Mouse (Mus musculus) activated CD4-positive, CD25-positive, alpha-beta regulatory T cell, adult 4 months (primary cell): ENCODE measurements around the gene Aars2. TPM values are rescaled to one million over a fixed set of nuclear protein-coding genes. Genes with fewer than 3 reads are reported as not detected.

ENCODE experiments used
- ATAC-seq: one replicate; pipeline ENCODE4 v1.8.0; 2017
- polyA plus RNA-seq, 2 experiments: library from polyadenylated mRNA; unstranded; fragments of 100-300 nt; shearing (Covaris generic); gene quantifications; one replicate each; pipeline ENCODE4 v1.2.1; 2017

Aars2 gene
- polyA plus RNA-seq, 2 experiments from 2014 or later: 2.1 to 3.4 TPM

DNA sequence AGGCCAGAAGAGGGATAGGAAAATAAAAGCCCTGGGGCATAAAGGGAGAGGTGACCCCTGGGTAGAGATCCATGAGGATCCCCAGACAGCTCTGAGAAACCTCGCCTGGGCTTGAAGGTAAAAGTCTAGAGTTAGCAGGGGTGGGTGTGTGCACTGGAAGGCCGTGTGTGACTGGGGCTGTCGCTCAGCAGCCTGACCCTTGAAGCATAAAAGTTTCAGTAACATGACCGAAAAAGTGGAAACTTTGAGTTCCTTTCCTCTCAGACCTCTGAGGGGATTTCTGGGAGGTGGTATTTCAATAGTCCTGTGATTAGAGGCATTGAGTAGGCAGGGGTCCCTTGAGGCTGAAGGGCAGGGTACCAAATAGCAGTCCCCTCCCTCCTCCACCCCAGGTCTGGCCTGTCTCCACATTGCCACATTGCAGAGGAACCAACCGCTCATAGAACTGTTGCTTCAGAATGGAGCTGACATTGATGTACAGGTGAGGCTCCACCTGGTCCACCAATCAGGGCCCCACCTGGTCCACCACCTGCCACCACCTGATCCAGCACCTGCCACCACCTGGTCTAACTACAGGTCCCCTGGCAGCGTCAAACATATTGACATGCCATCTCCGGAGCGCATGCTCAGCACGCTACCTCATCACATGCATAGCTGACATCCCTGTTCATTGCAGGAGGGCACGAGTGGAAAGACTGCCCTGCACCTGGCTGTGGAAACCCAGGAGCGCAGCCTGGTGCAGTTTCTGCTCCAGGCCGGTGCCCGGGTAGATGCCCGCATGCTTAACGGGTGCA, 53.3 kb downstream of the Aars2 start:
- no peak for ATAC-seq

DNA sequence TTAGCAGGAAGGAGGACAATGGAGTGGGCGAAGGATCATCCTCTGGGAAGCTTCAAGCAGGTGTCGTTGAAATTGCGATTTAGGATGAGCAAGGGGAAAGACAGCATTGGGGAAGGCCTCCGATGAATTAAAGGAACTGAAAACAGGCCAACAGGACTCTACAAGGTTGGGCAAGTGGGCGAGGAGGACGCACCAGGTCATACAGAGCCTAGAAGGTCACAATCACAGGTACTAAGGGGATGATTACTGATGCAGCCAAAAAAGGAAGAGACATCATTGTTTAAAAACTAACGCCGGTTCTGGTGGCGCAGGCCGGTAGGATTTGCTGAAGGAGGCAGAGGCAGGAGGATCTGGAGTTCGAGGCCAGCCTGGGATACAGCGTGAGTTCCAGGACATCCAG, 56.6 kb downstream of the Aars2 start:
- no peak for ATAC-seq

DNA sequence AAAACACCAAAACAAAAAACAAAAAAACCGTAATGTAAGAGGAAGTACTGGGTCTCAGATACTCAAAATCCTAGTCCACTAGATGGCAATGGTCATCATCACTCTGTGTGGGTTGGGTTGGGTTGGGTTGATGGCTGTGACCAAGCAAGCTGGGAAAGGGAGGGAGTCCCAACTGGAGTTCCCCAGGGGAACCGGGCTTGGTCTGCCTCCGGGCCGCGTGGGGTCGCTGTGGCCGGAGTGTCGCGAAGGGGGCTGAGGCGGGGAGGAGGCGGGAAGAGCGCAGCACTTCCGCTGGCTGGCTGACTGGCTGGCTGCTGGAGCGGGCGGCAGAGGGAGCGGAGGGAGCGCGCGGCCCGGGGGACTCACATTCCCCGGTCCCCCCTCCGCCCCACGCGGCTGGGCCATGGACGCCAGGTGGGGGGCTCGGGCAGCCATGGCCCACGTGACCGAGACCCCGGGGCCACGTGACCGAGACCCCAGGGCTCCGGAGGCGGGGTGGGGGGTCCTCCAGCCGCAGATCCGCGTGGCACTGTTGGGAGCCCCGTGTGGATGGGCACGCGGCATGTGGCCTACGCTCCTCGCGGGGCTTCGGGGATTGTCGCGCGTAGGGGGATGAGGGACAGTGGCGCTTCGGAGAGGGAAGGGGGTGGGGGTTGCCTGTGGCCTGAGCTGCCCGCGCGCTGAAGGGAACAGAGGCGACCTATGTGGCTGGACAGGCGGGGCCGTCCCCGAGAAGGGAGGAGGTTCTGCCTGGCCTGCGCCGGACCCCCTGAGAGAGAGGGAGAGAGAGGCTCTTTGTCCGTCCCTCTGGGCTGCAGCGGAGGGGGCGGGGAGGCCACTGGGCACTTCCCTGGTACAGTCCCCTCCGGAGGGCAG, 57.3 kb downstream of the Aars2 start, which contains the start of gene Slc35b2:
Gene Slc35b2 (plus strand): TSS at position 220 of the 876 bp plus-strand sequence.
- ATAC-seq: peak; percentile 76

DNA sequence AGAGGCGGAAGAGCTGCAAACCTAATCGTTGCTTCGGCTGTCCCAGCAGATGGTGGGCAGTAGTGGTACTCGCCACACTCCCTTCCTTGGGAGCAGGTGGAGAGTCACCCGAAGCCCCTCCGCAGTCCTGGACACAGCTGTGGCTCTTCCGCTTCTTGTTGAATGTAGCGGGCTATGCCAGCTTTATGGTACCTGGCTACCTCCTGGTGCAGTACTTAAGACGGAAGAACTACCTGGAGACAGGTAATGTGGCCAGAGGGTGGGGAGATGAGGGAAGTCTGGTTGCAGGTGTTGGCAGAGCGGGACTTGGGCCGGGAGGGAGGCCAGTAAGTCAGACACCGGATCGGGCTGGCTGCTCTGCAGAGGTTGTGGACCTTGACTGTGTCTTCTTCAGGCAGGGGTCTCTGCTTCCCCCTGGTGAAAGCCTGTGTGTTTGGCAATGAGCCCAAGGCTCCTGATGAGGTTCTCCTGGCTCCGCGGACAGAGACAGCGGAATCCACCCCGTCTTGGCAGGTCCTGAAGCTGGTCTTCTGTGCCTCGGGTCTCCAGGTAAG, 58.0 kb downstream of the Aars2 start:
- no peak for ATAC-seq

DNA sequence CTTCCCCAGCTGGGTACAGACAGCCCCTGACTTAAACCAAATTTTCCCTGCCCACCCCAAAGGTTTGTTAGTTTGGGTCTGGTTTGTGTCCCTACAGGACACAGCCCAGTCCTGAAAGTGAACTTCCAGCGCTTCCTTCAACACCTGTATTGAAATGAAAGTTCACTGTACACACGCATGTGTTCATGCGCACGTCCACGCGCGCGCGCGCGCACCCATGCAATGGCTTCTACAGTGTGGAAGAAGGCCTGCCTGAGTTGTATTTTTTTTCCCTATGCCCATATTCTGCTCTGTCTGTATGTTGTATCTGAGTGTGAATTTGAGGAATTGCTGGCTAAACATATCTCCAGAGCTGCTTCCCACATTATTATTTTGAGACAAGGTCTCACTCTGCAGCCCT, 58.5 kb downstream of the Aars2 start:
- ATAC-seq: no peak

DNA sequence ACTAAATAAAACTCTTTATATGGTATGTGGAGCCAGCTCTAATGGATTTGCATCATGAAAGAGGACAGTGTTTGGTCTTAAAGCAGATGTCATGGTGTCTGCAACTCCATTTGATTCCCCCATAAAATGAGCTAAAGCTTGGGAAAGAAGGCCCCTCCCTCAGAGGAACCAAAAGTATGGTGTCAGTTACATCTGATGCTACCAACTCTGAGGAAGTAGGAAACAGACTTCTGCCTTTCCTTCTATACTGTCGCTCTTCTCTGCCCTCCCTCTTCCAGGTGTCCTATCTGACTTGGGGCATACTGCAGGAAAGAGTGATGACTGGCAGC, 59.4 kb downstream of the Aars2 start:
- no peak for ATAC-seq

DNA sequence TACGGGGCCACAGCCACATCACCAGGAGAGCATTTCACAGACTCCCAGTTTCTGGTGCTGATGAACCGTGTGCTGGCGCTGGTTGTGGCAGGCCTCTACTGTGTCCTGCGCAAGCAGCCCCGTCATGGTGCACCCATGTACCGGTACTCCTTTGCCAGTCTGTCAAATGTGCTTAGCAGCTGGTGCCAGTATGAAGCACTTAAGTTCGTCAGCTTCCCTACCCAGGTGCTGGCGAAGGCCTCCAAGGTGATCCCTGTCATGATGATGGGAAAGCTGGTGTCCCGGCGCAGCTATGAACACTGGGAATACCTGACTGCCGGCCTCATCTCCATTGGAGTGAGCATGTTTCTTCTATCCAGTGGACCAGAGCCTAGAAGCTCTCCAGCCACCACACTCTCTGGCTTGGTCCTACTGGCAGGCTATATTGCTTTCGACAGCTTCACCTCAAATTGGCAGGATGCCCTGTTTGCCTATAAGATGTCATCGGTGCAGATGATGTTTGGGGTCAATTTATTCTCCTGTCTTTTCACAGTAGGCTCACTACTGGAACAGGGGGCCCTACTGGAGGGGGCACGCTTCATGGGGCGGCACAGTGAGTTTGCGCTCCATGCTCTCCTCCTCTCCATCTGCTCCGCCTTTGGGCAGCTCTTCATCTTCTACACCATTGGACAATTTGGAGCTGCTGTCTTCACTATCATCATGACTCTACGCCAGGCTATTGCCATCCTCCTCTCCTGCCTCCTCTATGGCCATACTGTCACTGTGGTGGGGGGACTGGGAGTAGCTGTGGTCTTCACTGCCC, 59.9 kb downstream of the Aars2 start:
- ATAC-seq: no peak

DNA sequence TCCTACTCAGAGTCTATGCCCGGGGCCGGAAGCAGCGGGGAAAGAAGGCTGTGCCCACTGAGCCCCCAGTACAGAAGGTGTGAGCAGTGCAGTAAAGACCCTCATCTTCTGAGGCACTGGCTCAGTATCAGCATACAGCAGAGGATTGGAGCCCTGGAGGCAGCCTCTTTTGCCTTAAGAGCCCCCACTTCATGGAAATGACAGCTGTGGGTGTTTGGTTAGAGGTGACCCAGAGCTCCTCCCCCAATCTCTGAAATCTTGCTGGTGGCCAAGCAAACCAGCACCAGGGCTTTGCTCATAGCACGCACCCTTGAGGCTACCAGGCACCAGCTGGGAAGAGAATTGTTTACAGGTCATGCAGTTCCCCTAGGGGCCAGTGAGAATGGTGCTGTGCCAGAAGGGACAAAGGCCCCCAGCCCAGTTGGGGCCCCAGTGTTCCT, 60.5 kb downstream of the Aars2 start:
- ATAC-seq: no peak

DNA sequence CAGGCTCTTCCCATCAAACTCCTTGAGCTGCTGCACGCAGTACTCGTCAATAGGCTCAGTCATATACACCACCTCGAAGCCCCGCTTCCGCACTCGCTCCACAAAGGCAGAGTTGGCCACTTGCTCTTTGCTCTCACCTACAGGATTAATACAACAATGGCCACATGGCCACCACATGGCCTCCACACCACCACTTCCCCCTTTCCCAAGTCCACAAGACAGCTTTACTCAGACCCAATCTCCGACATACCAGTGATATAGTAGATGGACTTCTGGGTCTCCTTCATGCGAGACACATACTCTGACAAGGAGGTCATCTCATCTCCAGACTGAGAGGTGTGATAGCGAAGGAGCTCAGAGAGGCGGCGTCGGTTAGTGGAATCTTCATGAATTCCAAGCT, 62.3 kb downstream of the Aars2 start:
- no peak for ATAC-seq

DNA sequence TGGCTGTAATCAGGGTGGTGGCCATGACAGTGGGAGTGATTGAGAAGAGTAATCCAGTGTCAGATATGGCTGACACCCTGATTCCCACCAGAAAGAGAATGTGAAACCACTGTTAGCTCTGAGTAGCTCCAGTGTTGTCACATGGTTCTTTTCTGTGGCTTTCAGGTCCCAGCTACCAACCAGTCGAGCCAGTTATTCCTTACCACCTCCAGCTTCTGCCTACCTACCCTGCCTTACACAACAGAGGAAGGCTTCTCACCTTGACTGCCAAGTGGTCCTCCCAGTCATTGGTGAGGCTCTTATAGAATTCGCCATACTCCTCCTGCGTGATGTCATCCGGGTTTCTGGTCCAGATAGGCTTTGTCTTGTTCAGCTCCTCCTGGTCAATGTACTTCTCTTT, 63.4 kb downstream of the Aars2 start:
- no peak for ATAC-seq

Other genes starting within 250 kb of the Aars2 start
- 10 to 100 TPM; 61.5 to 69.5 TPM for gene Cdc5l, start 73.1 kb upstream of the Aars2 start, polyA plus RNA-seq
- under 1 TPM; 0.43 to 0.74 TPM for gene Spats1, start 31.4 kb upstream of the Aars2 start, polyA plus RNA-seq
- not detected for gene Tcte1, start 16.6 kb downstream of the Aars2 start, polyA plus RNA-seq
- gene Tmem151b, start 42.8 kb downstream of the Aars2 start, polyA plus RNA-seq: not detected
- 10 to 100 TPM; 28.3 to 50.2 TPM for gene Nfkbie, start 48.9 kb downstream of the Aars2 start, polyA plus RNA-seq
- 10 to 100 TPM; 27.7 to 33.8 TPM for gene Slc35b2, start 57.0 kb downstream of the Aars2 start, polyA plus RNA-seq
- 100 to 1,000 TPM; 836 to 982 TPM for gene Hsp90ab1, start 66.4 kb downstream of the Aars2 start, polyA plus RNA-seq
- 10 to 100 TPM; 82.3 to 85.3 TPM for gene Slc29a1, start 92.8 kb downstream of the Aars2 start, polyA plus RNA-seq
- gene Mymx, start 95.3 kb downstream of the Aars2 start, polyA plus RNA-seq: not detected
- under 1 TPM in 1 of 2 experiments, not detected in 1; 0.33 TPM for gene Capn11, start 152.5 kb downstream of the Aars2 start, polyA plus RNA-seq
- gene Mrpl14, start 179.5 kb downstream of the Aars2 start, polyA plus RNA-seq: 10 to 100 TPM; 73.4 to 90.9 TPM
- gene Tmem63b, start 180.1 kb downstream of the Aars2 start, polyA plus RNA-seq: 1 to 10 TPM; 2.7 to 3.6 TPM
- not detected for gene 1600014C23Rik, start 227.0 kb downstream of the Aars2 start, polyA plus RNA-seq